Mouse (Mus musculus): ENCODE results near the gene Enkd1. TPM values are rescaled to one million over a fixed set of nuclear protein-coding genes. Genes with fewer than 3 reads are reported as not detected.

Gene Enkd1
- total RNA-seq (2015; ENCODE audit: low replicate concordance): 2.9 and 5.4 TPM in 2 replicates
- total RNA-seq (2017; ENCODE audit: low replicate concordance): 0.15 and 3.7 TPM in 2 replicates

DNA sequence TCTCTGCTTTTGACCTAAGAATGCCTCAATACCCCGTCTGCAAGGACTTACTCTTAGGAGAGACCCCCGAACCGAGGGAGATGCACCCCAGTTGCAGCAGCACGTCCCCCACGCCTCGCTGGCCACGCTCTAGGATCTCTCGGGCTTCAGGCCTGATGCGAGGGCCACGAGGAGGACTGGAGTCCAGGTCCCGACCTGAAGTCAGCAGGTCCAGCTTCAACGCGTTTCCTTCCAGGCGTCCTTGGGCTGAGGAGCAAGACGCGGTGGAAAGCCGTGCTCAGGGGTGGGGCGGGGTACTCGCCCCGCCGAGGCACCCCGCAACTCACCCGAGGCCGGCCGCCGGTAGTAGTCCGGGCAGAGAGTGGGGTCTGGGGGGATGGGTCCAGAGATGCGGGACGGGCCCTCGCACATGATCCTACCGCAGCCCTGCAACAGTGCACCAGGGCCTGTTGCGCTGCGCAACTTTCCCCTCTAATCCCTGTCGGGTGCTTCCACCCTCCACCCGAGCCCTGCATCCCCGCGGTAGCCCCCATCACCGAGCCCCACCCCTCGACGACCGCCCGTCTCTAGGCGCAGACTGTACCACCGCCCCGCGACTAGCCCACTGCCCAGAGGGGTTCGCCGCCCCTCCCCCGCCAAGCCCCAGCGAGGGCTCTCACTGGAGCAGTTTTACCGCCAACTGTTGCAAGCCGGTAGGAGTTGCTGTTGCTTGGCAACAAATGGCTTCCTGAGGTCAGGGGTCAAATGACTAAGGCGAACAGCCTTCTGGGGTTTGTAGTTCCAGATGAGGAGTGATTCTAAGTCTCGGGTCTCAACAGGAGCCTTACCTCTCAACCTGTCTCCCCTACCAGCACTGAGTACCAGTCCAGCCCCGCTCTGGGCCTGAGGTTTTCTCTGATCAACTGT, at the start of gene Enkd1, which contains the start of gene 4933405L10Rik:
TSS of gene Enkd1 (minus strand) at position 713 of the 906 bp plus-strand sequence.
TSS of gene 4933405L10Rik (plus strand) at position 158 of the 906 bp plus-strand sequence.
- peak; percentile 86 for ATAC-seq (replicated peaks; ENCODE audit: low FRiP score, poor library complexity, severe bottlenecking)

DNA sequence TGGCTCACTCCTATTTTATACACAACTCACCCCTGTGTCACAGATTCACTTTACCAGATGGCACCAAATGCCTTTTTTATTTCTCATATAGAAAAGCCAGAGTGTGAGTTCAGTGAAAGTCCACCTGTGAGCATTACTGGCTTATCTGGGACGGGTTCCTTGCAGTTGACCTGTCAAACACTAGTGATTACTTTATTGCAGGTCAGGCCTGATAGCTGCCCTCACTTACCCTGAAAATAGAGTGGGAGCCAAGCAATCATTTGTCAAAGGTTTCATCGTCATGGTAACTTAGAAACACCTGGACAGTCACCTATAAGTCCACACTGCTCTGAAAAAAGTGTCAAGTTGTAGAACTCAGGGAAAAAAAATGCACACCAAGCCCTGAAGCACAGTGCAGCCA, 46.7 kb upstream of the Enkd1 start:
- no peak for ATAC-seq (replicated peaks; ENCODE audit: low FRiP score, poor library complexity, severe bottlenecking)

DNA sequence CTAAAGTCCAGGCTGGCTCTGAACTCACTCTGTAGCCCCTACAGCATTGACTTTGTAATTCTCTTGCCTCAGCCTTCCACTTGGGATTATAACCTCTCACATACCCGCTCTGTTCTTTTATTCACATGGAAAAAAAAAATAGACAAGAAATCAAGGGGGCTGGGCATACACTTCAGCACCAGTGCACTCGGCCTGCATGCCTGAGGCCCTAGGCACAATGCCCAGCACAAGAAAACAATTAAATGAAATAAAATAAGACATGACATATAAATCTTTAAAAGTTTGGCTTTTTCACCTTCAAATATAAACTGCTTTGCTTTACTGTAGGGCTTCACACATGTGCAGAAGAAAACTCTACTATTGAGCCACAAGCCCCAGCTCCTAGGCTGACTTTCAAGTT, 45.9 kb upstream of the Enkd1 start:
- no peak for ATAC-seq (replicated peaks; ENCODE audit: low FRiP score, poor library complexity, severe bottlenecking)

DNA sequence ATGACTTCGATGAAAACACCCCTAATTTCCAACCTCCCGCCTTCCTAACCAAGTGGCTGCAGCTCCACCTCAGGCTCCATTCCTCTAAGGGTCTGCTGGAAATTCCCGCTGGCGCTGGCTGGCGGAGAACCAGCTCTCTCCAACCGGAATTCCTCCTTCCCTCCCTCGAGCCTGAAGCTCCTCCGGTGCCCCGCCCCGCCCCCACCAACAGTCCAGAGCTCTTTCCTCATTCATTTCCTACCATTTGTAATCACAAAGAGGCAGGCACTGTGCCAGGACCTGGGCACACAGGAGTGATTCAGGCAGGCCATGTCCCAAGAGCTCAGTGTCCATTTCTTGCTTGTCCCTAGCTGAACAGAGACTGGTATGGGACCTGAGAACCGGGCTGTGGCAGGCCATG, 42.6 kb upstream of the Enkd1 start:
- no peak for ATAC-seq (replicated peaks; ENCODE audit: low FRiP score, poor library complexity, severe bottlenecking)

DNA sequence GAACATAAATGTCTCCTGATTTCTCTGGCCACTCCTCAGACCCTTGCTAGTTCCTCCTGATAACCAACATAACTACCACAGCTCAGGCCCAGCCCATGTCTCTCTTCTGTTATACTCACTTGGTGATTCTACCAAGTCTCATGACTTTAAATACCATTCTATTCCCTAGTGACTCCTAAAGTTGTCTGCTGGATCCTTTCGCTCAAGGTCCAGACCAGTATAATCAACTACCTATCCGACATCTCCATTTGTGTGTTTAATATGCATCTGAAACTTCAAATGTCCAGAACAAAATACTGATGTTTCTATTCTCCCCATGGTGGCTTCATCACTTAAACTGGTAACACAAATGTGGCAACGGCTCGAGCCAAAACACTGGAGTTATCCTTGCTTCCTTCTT, 35.3 kb upstream of the Enkd1 start:
- ATAC-seq (replicated peaks; ENCODE audit: low FRiP score, poor library complexity, severe bottlenecking): no peak

DNA sequence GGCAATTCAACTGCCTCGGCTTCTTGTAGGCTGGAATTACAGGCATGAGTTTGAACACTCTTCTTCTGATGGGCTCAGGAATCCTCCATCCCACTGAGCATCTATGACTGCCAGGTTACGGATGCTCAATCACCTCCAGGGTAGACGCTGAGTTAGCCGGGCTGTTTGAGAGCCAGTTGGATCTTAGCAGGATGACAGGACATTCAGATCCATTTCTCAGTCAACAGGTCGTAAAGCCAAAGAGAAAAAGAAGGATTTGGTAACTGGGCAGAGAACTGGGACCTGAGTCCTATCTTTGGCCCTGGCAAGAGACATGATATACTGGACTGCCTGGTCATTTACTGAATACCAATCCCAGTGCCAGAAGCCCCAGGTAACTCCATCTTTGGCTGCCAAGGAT, 31.2 kb upstream of the Enkd1 start:
- ATAC-seq (replicated peaks; ENCODE audit: low FRiP score, poor library complexity, severe bottlenecking): no peak

DNA sequence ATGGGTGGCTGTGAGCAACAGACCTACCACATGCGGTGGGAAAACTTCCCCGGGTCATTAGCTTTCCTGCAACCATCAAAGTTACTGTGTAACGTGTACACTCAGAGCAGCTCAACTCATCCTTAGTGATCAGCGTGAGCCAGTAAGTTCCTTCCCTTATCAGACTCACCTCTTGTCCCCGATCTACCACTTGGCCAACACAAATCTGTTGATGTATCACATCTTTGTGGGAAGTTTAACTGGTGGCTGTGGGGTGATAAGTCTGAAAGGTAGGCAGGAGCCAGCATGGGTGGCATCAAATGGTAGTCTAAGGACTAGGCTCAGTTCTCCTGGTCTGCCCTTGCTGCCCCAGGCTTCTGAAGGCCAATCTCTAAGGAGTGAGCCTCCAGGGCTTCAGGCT, 24.2 kb upstream of the Enkd1 start:
- ATAC-seq (replicated peaks; ENCODE audit: low FRiP score, poor library complexity, severe bottlenecking): 0 out of 2 replicates have a peak, but pooled peaks have one; percentile 30

DNA sequence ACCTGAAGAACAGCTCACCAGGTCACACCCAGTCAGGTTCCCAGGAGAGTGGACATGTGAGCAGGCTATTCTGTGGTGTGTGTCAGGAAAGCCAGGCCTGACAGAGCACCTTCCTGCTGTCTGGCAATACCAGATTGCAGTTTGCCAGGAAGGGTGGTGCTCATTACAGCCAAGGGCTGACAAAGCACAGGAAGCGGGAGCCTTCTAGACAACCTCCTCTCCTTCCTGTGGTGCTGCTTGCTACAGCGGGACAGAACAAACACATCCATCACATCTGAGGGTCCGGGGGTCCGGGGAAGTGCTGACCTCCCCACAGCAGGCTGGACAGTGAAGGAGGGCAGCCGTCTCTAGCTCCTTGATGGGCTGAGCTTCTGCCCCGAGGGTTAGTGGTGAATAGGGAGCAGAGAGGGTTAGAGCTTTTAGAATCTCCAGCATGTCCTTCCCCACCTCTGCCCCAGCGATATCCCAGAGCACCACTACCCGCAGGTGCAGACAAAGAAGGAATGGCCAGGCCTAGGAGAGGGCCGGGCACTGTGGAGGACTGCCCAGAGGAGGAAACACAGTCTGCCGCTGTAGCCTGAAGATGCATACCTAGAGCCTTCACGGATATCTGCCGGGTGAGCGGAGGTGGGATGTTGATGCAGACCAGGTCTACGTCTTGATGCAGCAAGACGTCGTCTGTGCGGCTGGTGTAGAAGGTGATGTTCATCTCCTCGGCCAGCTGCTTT, 19.6 kb upstream of the Enkd1 start:
- ATAC-seq (replicated peaks; ENCODE audit: low FRiP score, poor library complexity, severe bottlenecking): peak; percentile 55

DNA sequence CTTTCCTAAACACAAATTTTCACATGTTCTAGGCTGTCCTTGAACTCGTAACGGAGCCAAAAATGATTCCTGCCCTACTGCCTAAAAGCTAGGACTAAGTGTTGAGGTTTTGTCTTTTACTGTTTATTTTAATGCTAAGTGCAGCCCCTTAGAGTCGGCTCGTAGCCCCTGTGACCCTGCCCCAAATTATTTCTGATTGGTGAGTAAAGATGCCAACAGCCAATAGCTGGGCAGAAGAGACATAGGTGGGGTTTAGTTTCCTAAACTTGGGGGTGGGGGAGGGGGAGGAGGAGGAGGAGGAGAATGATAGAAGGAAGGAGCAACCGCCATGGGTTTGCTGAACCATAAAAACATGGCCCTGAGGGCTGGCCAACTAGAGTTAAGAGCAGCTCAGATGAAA, 17.7 kb upstream of the Enkd1 start:
- no peak for ATAC-seq (replicated peaks; ENCODE audit: low FRiP score, poor library complexity, severe bottlenecking)

DNA sequence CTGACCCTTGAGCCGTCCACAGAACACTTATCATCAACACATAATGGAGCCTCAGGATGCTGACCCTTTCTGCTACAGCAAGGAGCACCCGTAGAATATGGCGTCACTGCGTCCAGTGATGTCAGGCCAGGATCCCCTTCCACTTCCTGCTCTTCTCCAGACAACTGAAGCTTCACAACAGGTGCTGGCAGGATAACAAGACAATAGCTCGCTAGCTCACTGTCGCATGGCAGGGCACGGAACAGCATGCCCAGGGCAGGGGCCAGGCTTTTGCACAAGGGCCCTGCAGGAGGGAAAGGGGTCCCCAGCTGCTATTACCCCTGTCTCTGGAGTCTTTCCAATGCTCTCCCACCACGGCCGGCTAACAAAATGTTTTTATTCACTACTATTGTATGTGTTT, 14.9 kb upstream of the Enkd1 start:
- no peak for ATAC-seq (replicated peaks; ENCODE audit: low FRiP score, poor library complexity, severe bottlenecking)

DNA sequence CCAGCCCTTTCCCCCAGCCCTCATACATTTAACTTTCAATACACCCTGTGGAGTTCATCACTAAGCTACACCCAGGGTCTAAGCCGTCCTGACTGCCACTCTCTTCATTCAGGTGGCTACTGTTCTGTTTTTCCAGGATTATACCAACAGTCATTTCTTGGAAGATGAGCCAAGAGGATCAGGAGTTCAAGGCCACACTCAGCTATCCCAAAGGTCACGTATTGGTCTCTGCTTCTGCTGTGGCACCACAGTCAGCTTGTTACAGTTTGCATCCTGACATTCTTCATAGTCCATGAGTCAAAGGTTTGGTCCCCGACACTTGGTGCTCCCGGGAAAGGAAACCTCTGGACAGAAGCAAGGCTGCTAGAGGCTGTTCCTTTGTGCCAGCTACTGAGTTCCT, 11.6 kb upstream of the Enkd1 start:
- ATAC-seq (replicated peaks; ENCODE audit: low FRiP score, poor library complexity, severe bottlenecking): no peak

DNA sequence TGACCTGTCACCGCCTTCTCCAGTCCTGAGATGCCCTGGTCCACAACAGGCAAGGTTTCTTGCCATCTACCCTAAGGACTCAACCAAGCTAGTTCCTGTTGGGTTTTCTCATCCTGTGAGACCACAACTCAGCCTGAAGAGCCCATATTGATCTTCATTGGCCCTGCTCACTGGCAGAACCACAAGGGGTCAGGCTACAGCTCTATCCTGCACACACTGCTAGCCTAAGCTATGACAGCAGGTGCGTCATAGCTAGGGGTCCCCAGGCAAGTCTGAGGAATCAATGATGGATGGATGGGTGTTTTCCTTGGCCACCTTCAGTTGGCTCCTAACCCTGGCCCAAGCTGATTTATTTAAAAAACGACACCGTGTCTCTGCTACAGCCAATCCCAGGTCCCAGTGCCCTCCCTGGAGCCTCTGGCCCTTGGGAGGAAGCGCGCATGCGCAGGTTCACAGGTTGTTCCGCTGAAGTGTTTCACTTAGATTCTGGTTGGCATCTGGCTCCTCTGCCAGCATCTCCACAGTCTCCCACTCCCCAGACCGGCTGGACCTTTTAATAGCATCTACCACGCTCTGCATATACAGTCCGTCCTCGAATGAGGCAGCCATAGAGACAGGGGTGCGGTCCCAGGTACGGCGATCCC, 8.4 kb upstream of the Enkd1 start:
- no peak for ATAC-seq (replicated peaks; ENCODE audit: low FRiP score, poor library complexity, severe bottlenecking)

DNA sequence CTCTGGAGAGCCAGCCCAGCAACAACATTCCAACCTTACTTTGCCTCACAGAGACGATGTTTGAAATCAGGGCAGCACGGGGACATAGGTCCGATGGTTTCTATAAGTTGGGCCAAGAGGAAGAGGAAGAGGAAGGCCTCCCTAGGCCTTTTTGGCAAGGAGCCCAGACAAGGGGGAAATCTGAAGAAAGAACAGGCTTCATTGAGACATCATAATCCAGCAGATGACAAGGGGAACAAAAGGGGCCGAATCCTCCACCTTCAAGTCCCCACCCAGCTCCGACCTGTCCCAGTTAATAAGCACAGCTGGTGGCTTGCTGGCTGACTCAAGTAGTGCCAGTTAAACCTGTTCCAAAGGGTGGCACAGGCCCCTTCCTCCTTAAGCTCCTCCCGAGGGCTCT, 7.0 kb upstream of the Enkd1 start:
- ATAC-seq (replicated peaks; ENCODE audit: low FRiP score, poor library complexity, severe bottlenecking): no peak

DNA sequence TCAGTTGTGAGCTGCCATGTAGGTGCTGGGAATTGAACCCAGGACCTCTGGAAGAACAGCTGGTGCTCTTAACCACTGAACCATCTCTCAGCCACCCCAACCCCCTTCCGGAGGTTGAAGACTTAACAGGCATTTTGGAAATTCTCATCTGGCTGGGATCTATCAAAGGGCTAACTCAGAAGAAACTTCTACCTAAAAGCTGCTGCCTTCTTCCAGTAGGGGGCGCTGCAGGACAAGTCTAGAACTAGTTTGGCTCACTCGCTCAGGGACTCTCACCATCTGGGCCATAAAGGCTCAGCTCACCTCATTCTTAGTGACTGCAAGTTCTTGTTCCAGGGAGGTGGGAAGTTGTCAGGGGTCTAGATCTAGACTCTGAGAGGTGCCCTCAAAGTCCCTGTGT, 6.1 kb upstream of the Enkd1 start:
- ATAC-seq (replicated peaks; ENCODE audit: low FRiP score, poor library complexity, severe bottlenecking): peak; percentile 84

DNA sequence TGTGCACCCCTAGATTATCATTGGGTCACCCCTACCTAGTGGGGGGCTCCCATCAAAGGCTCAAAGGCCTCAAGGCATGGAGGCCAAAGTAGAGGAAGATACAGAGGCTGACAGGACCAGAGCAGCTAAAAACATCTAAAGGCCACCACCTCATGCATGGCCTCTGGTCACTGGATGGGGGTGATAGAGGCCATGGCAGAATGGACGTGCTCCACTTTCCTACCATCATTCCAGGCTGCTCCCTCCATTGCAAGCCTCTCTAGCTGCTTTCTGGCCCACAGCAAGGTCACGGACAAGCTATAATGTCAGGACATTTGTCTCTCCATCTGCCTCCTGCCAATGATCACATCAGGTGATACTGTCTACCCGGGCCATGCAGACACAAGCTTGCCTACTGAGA, 4.3 kb upstream of the Enkd1 start:
- ATAC-seq (replicated peaks; ENCODE audit: low FRiP score, poor library complexity, severe bottlenecking): no peak

DNA sequence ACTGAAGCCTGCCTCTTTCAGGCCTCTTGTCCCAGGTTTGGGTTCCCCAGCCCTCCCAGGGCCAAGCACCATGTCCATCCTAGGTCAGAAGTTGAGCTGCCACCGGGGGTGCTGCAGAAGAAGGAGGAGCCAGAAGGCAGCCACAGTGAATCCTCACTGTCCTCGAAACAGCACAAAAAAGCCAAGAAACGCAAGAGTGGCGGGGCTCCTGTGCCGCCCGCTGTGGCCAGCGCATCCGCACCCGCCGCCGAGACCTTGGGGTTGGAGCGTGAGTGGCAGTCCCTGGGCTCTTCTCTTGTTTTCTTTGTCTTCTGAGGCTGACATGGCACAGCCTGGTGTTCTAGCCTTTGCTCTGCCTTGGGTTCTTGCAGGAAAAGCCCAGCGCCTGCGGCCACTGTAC, 1.3 kb upstream of the Enkd1 start:
- no peak for ATAC-seq (replicated peaks; ENCODE audit: low FRiP score, poor library complexity, severe bottlenecking)

DNA sequence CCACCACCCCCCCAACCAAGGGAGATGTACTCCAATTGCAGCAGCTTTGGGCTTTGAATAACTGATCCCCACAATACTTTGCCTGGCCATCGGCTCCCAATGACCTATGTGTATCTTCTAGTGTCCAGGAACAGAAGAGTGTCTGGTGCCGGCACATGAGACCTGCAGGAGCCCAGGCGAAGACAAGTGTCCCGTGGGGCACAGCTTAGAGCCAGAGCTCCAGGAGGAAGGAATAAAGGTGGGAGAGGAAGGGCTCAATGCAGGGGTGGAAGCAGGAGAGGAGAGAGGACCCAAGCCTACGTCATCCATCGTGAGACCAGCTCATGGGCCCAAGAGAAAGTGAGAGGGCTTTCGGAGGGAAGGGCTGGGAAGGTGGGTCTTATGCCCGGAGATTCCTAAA, 665 bp upstream of the Enkd1 start:
- no peak for ATAC-seq (replicated peaks; ENCODE audit: low FRiP score, poor library complexity, severe bottlenecking)

DNA sequence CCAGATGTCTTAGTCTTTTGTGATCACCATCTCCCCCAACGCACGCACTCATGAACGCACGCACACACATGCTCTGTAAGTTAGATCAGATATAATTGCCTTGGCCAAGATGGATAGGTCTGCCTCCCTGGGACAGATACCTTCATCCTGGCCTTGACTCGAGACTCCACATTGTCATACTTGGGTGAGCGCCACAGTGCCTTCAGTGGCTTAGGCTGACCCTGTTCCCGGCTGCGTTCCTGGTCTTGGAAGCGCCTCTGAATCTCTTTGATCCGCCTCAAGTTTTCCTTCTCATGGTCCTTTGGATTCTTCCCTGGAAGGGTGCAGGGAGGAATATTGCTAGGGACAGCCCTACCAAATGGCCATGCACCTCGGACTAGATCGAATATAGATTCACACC, 1.6 kb downstream of the Enkd1 start:
- no peak for ATAC-seq (replicated peaks; ENCODE audit: low FRiP score, poor library complexity, severe bottlenecking)

DNA sequence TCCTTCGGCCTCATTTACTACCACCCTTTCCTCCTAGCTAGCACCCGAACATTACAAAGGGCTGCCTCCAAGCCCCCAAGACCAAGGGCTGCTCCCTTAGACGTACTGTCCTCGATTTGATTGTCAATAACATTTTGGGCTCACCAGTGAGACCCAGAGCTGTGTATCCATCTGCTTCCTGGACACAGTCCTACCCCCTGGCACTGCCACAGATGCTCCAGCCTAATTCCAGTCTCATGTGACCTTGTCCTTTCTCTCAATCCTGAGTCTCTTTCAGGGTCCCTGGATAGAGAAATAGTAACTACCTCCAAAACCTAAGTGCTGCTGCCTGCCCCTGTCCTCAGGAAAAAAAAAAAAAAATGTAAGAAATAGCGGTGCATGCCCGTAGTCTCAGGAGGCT, 3.1 kb downstream of the Enkd1 start:
- no peak for ATAC-seq (replicated peaks; ENCODE audit: low FRiP score, poor library complexity, severe bottlenecking)

DNA sequence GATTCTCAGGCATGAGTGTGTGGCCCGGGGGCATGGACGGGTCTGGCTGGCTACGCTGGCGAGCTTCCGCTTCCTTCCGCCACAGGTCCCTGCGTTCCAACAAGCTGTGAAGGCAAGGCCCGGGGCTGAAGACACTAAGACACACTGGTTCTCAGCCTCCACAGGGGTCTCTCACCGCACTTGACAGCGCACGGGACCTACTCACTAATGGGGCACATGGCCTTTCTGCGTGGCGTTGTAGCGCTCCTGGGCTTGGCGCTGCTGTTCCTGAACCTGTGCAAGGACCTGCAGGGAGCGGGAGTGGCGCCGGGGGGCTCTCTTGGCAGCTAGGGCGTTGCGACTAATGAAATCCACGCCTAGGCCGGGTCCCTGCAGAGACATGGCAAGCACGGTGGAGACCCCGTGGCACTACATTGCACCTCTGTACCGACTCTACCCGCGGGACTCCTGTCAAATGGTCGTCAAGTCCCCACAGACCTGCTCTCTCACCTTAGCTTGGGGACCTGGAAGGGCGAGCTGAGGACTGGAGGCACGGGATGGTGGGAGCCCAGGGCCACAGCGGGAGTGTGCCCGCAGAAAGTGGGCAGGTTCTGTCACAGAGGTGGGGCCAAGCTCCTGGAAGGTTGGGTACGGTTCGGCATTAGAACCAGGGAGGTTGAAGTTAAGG, 3.7 kb downstream of the Enkd1 start:
- no peak for ATAC-seq (replicated peaks; ENCODE audit: low FRiP score, poor library complexity, severe bottlenecking)

All from erythroid progenitor cell, adult 5-6 weeks (primary cell).